Mouse (Mus musculus) neural tube, embryonic 12.5 days (tissue): ENCODE measurements around the gene Cdyl. TPM values are rescaled to one million over a fixed set of nuclear protein-coding genes. Genes with fewer than 3 reads are reported as not detected.

Source experiments
- ATAC-seq: fragments of 200-750 bp; cut with Nextera tagmentation; 2 replicates; pipeline ENCODE4 v1.8.0; 2017; ENCODE audit warnings: low read depth, mild to moderate bottlenecking, moderate TSS enrichment, moderate library complexity; ENCODE audit not compliant: low FRiP score
- H3K27ac ChIP-seq: fragments of 300-500 bp; sonication (generic); 2 replicates; pipeline ENCODE4 v1.5.1; 2016
- H3K27me3 ChIP-seq: fragments of 300-500 bp; sonication (generic); replicated peaks from 2 replicates; pipeline ENCODE4 v1.6.1; 2016; ENCODE audit warnings: mild to moderate bottlenecking
- H3K36me3 ChIP-seq: fragments of 300-500 bp; sonication (generic); 2 replicates; pipeline ENCODE4 v1.6.1; 2016; ENCODE audit warnings: mild to moderate bottlenecking
- H3K4me1 ChIP-seq: fragments of 300-500 bp; sonication (generic); 2 replicates; pipeline ENCODE4 v1.6.1; 2016
- H3K4me2 ChIP-seq: fragments of 300-500 bp; sonication (generic); replicated peaks from 2 replicates; pipeline ENCODE4 v1.6.1; 2016; ENCODE audit warnings: mild to moderate bottlenecking
- H3K4me3 ChIP-seq: fragments of 300-500 bp; sonication (generic); 2 replicates; pipeline ENCODE4 v1.5.1; 2016
- H3K9ac ChIP-seq: fragments of 300-500 bp; sonication (generic); 2 replicates; pipeline ENCODE4 v1.6.1; 2016; ENCODE audit warnings: mild to moderate bottlenecking
- H3K9me3 ChIP-seq: fragments of 300-500 bp; sonication (generic); 2 replicates; pipeline ENCODE4 v1.6.1; 2016; ENCODE audit warnings: mild to moderate bottlenecking
- WGBS: fragments of 180-500 bp; shearing (Covaris S2); methylation state at CpG from one replicate; pipeline ENCODE4 v1.1.7; 2016; 5-methylcytosine and 5-hydroxymethylcytosine counted together
- polyA plus RNA-seq: library from polyadenylated mRNA; unstranded; fragments of >200 nt; fragmentation: Nextera tagmentation; extraction: Ambion mirVana; gene quantifications from 2 replicates; pipeline ENCODE4 v1.2.1, GENCODE M21; 2016

The Cdyl gene
- polyA plus RNA-seq, 1 experiment from 2014 or later = 12.1 TPM

- Histone ChIP-seq H3K4me3 (no peak overlapping the region), H3K9ac (no peak overlapping the region), H3K9me3 (no peaks in the 10 kb centered on the region), H3K36me3 (no peaks in the 10 kb centered on the region), H3K4me1 (peaks cover 10% of the 10 kb centered on the region), H3K4me2 (no peak overlapping the region), H3K27me3 (no peaks in the 10 kb centered on the region), H3K27ac (no peak overlapping the region)
- no peak for ATAC-seq
- WGBS = 81% methylated on average over 6 of the region's 6 CpGs
Observed at GRCm38 (mm10) chr13:35810160-35810537, 150.5 kb downstream of the Cdyl start.

GRCm38 (mm10) chr13:35811361-35812190 is 151.9 kb downstream of the Cdyl start:
- no peak overlapping the region for H3K4me2 ChIP-seq
- H3K27me3 ChIP-seq = no peaks in the 10 kb centered on the region
- no peak overlapping the region for H3K9ac ChIP-seq
- H3K4me3 ChIP-seq = no peak overlapping the region
- peaks cover 8% of the 10 kb centered on the region for H3K4me1 ChIP-seq
- H3K27ac ChIP-seq = no peak overlapping the region
- 73% methylated on average over 11 of the region's 11 CpGs for WGBS
- H3K36me3 ChIP-seq = peaks cover 6% of the 10 kb centered on the region
- ATAC-seq = no peak
- H3K9me3 ChIP-seq = no peaks in the 10 kb centered on the region

- Histone ChIP-seq H3K4me3 (no peak overlapping the region), H3K36me3 (peaks cover 11% of the 10 kb centered on the region), H3K9me3 (no peaks in the 10 kb centered on the region), H3K27ac (no peak overlapping the region), H3K27me3 (no peaks in the 10 kb centered on the region), H3K4me2 (no peak overlapping the region), H3K4me1 (peaks cover 8% of the 10 kb centered on the region), H3K9ac (no peak overlapping the region)
- no peak for ATAC-seq
- 62% methylated on average over 6 of the region's 6 CpGs for WGBS
Observed at GRCm38 (mm10) chr13:35812191-35812440, 152.5 kb downstream of the Cdyl start.

- Histone ChIP-seq H3K9ac (no peak overlapping the region), H3K4me2 (no peak overlapping the region), H3K36me3 (peaks cover 24% of the 10 kb centered on the region), H3K4me1 (peaks cover 11% of the 10 kb centered on the region), H3K27me3 (no peaks in the 10 kb centered on the region), H3K4me3 (no peak overlapping the region), H3K9me3 (no peaks in the 10 kb centered on the region), H3K27ac (no peak overlapping the region)
- no peak for ATAC-seq
- WGBS = 85% methylated on average over 7 of the region's 7 CpGs
Observed at GRCm38 (mm10) chr13:35813348-35814127, 153.9 kb downstream of the Cdyl start.

GRCm38 (mm10) chr13:35815205-35815726 is 155.6 kb downstream of the Cdyl start:
- no peak for ATAC-seq
- 94% methylated on average over 8 of the region's 8 CpGs for WGBS
- H3K36me3 ChIP-seq = peaks cover 34% of the 10 kb centered on the region

GRCm38 (mm10) chr13:35815782-35816368 is 156.2 kb downstream of the Cdyl start:
- WGBS = 94% methylated on average over 16 of the region's 16 CpGs
- H3K27ac ChIP-seq = no peak overlapping the region
- H3K9me3 ChIP-seq = no peaks in the 10 kb centered on the region

More at GRCm38 (mm10) chr13:35815205-35815726, 155.6 kb downstream of the Cdyl start:
- Histone ChIP-seq H3K27ac (no peak overlapping the region), H3K4me2 (no peak overlapping the region), H3K9ac (no peak overlapping the region), H3K4me1 (peaks cover 11% of the 10 kb centered on the region; the same call in 1 of the 2 replicates), H3K4me3 (no peak overlapping the region), H3K27me3 (no peaks in the 10 kb centered on the region), H3K9me3 (no peaks in the 10 kb centered on the region)

GRCm38 (mm10) chr13:35817626-35818025 is 158.0 kb downstream of the Cdyl start:
- no peaks in the 10 kb centered on the region for H3K9me3 ChIP-seq
- no peak overlapping the region for H3K27ac ChIP-seq
- H3K4me1 ChIP-seq = 0 out of 2 replicates have a peak, but pooled peaks cover 3% of the 10 kb centered on the region
- no peak overlapping the region for H3K9ac ChIP-seq
- no peak overlapping the region for H3K4me2 ChIP-seq
- H3K36me3 ChIP-seq = peaks cover 35% of the 10 kb centered on the region
- ATAC-seq = no peak
- H3K27me3 ChIP-seq = no peaks in the 10 kb centered on the region
- 80% methylated on average over 3 of the region's 3 CpGs for WGBS
- no peak overlapping the region for H3K4me3 ChIP-seq

More at GRCm38 (mm10) chr13:35815782-35816368, 156.2 kb downstream of the Cdyl start:
- H3K27me3 ChIP-seq = no peaks in the 10 kb centered on the region
- H3K4me2 ChIP-seq = no peak overlapping the region
- no peak overlapping the region for H3K9ac ChIP-seq
- no peak overlapping the region for H3K4me3 ChIP-seq
- peaks cover 35% of the 10 kb centered on the region for H3K36me3 ChIP-seq
- H3K4me1 ChIP-seq = peaks cover 11% of the 10 kb centered on the region; the same call in 1 of the 2 replicates
- ATAC-seq = no peak

GRCm38 (mm10) chr13:35818060-35818459 is 158.4 kb downstream of the Cdyl start:
- Histone ChIP-seq H3K4me1 (0 out of 2 replicates have a peak, but pooled peaks cover 3% of the 10 kb centered on the region), H3K27ac (no peak overlapping the region), H3K27me3 (no peaks in the 10 kb centered on the region), H3K9me3 (no peaks in the 10 kb centered on the region), H3K4me3 (no peak overlapping the region), H3K9ac (no peak overlapping the region), H3K4me2 (no peak overlapping the region), H3K36me3 (peaks cover 35% of the 10 kb centered on the region)
- ATAC-seq = no peak
- WGBS = 91% methylated on average over 4 of the region's 4 CpGs

GRCm38 (mm10) chr13:35821821-35822454 is 162.3 kb downstream of the Cdyl start:
- Histone ChIP-seq H3K4me3 (no peak overlapping the region), H3K4me2 (no peak overlapping the region), H3K27me3 (no peaks in the 10 kb centered on the region), H3K9ac (no peak overlapping the region), H3K9me3 (no peaks in the 10 kb centered on the region), H3K27ac (no peak overlapping the region), H3K36me3 (peaks cover 29% of the 10 kb centered on the region), H3K4me1 (0 out of 2 replicates have a peak, but pooled peaks cover 3% of the 10 kb centered on the region)
- WGBS = 83% methylated on average over 10 of the region's 10 CpGs
- no peak for ATAC-seq

- H3K9me3 ChIP-seq = no peaks in the 10 kb centered on the region
- H3K4me1 ChIP-seq = no peaks in the 10 kb centered on the region
- WGBS = 89% methylated on average over 8 of the region's 8 CpGs
- H3K4me3 ChIP-seq = no peak overlapping the region
- no peak overlapping the region for H3K4me2 ChIP-seq
- ATAC-seq = no peak
- peaks cover 22% of the 10 kb centered on the region for H3K36me3 ChIP-seq
- H3K27me3 ChIP-seq = no peaks in the 10 kb centered on the region
- no peak overlapping the region for H3K9ac ChIP-seq
- H3K27ac ChIP-seq = no peak overlapping the region
Observed at GRCm38 (mm10) chr13:35822795-35823194, 163.2 kb downstream of the Cdyl start.

- Histone ChIP-seq H3K4me3 (no peak overlapping the region), H3K9me3 (no peaks in the 10 kb centered on the region), H3K27ac (no peak overlapping the region), H3K36me3 (0 out of 2 replicates have a peak, but pooled peaks cover 5% of the 10 kb centered on the region), H3K4me2 (no peak overlapping the region), H3K27me3 (no peaks in the 10 kb centered on the region), H3K9ac (no peak overlapping the region), H3K4me1 (no peaks in the 10 kb centered on the region)
- WGBS = 91% methylated on average over 2 of the region's 2 CpGs
- no peak for ATAC-seq
Observed at GRCm38 (mm10) chr13:35825639-35826038, 166.0 kb downstream of the Cdyl start.

- no peak overlapping the region for H3K4me3 ChIP-seq
- H3K27me3 ChIP-seq = no peaks in the 10 kb centered on the region
- no peak overlapping the region for H3K27ac ChIP-seq
- H3K4me2 ChIP-seq = no peak overlapping the region
- no peak overlapping the region for H3K9ac ChIP-seq
- WGBS = 74% methylated on average over 6 of the region's 6 CpGs
- no peaks in the 10 kb centered on the region for H3K9me3 ChIP-seq
- H3K36me3 ChIP-seq = no peaks in the 10 kb centered on the region
- no peak for ATAC-seq
- peaks cover 5% of the 10 kb centered on the region for H3K4me1 ChIP-seq
Observed at GRCm38 (mm10) chr13:35832676-35833075, 173.0 kb downstream of the Cdyl start.
